Mouse (Mus musculus): Measurements from ENCODE around the gene Yae1d1. TPM values are rescaled to one million over a fixed set of nuclear protein-coding genes. Genes with fewer than 3 reads are reported as not detected.

The Yae1d1 gene
- 84.9 and 94.3 TPM in 2 replicates for polyA plus RNA-seq (2016; fragmentation: Nextera tagmentation; extraction: Ambion mirVana)

GRCm38 (mm10) chr13:17992697-17993514, at the start of gene Yae1d1:
Gene Yae1d1 (minus strand): TSS chr13:17993349.
- under 1% methylated on average over 54 of the region's 54 CpGs for WGBS

GRCm38 (mm10) chr13:18038814-18039213, 45.7 kb upstream of the Yae1d1 start:
- Histone ChIP-seq H3K4me1 (replicated peaks) (no peaks in the 10 kb centered on the region), H3K9me3 (no peaks in the 10 kb centered on the region), H3K27ac (peak overlapping the region; percentile 40; the same call in 1 of the 2 replicates), H3K27me3 (ENCODE audit: insufficient read depth, poor library complexity, severe bottlenecking) (no peaks in the 10 kb centered on the region), H3K36me3 (no peaks in the 10 kb centered on the region), H3K4me3 (no peak overlapping the region)
- no peak for DNase-seq (ENCODE audit: low spot score)
- WGBS = 68% methylated on average over 2 of the region's 2 CpGs

More at GRCm38 (mm10) chr13:17992697-17993514, at the start of gene Yae1d1:
- Histone ChIP-seq H3K4me3 (peak within 1 kb of the TSS; percentile 86), H3K27ac (peak within 1 kb of the TSS; percentile 91), H3K4me1 (replicated peaks) (peaks cover 17% of the 10 kb centered on the region), H3K36me3 (peaks cover 19% of the 10 kb centered on the region), H3K27me3 (ENCODE audit: insufficient read depth, poor library complexity, severe bottlenecking) (no peaks in the 10 kb centered on the region), H3K9me3 (no peaks in the 10 kb centered on the region)
- DNase-seq (ENCODE audit: low spot score) = peak; percentile 95

- 80% methylated on average over 3 of the region's 3 CpGs for WGBS
- DNase-seq (ENCODE audit: low spot score) = no peak
- Histone ChIP-seq H3K4me3 (no peak overlapping the region), H3K9me3 (no peaks in the 10 kb centered on the region), H3K36me3 (no peaks in the 10 kb centered on the region), H3K4me1 (replicated peaks) (no peaks in the 10 kb centered on the region), H3K27ac (no peak overlapping the region), H3K27me3 (ENCODE audit: insufficient read depth, poor library complexity, severe bottlenecking) (no peaks in the 10 kb centered on the region)
Observed at GRCm38 (mm10) chr13:18016604-18017003, 23.5 kb upstream of the Yae1d1 start.

- WGBS = 82% methylated on average over 6 of the region's 6 CpGs
- Histone ChIP-seq H3K27ac (no peak overlapping the region), H3K9me3 (no peaks in the 10 kb centered on the region), H3K27me3 (ENCODE audit: insufficient read depth, poor library complexity, severe bottlenecking) (no peaks in the 10 kb centered on the region), H3K36me3 (no peaks in the 10 kb centered on the region), H3K4me3 (no peak overlapping the region), H3K4me1 (replicated peaks) (no peaks in the 10 kb centered on the region)
- DNase-seq (ENCODE audit: low spot score) = no peak
Observed at GRCm38 (mm10) chr13:18013205-18013604, 20.1 kb upstream of the Yae1d1 start.

- 80% methylated on average over 4 of the region's 4 CpGs for WGBS
- H3K36me3 ChIP-seq = no peaks in the 10 kb centered on the region
Observed at GRCm38 (mm10) chr13:18011055-18011454, 17.9 kb upstream of the Yae1d1 start.

GRCm38 (mm10) chr13:17993515-17993847, 332 bp upstream of the Yae1d1 start:
- no peaks in the 10 kb centered on the region for H3K27me3 ChIP-seq (ENCODE audit: insufficient read depth, poor library complexity, severe bottlenecking)
- peak overlapping the region; percentile 86 for H3K4me3 ChIP-seq
- 40% methylated on average over 7 of the region's 7 CpGs for WGBS
- peaks cover 18% of the 10 kb centered on the region for H3K36me3 ChIP-seq
- H3K9me3 ChIP-seq = no peaks in the 10 kb centered on the region
- peaks cover 20% of the 10 kb centered on the region for H3K4me1 ChIP-seq (replicated peaks)
- H3K27ac ChIP-seq = peak overlapping the region; percentile 91
- no peak for DNase-seq (ENCODE audit: low spot score)

More at GRCm38 (mm10) chr13:18011055-18011454, 17.9 kb upstream of the Yae1d1 start:
- Histone ChIP-seq H3K9me3 (no peaks in the 10 kb centered on the region), H3K4me3 (no peak overlapping the region), H3K27ac (no peak overlapping the region), H3K4me1 (replicated peaks) (no peaks in the 10 kb centered on the region), H3K27me3 (ENCODE audit: insufficient read depth, poor library complexity, severe bottlenecking) (no peaks in the 10 kb centered on the region)
- no peak for DNase-seq (ENCODE audit: low spot score)

GRCm38 (mm10) chr13:17992009-17992408, 1.1 kb downstream of the Yae1d1 start:
- H3K4me3 ChIP-seq = peak overlapping the region; percentile 86
- peaks cover 14% of the 10 kb centered on the region for H3K4me1 ChIP-seq (replicated peaks)
- H3K9me3 ChIP-seq = no peaks in the 10 kb centered on the region
- DNase-seq (ENCODE audit: low spot score) = no peak
- no peaks in the 10 kb centered on the region for H3K27me3 ChIP-seq (ENCODE audit: insufficient read depth, poor library complexity, severe bottlenecking)
- H3K27ac ChIP-seq = no peak overlapping the region
- H3K36me3 ChIP-seq = peaks cover 28% of the 10 kb centered on the region
- 81% methylated on average over 4 of the region's 4 CpGs for WGBS

- Histone ChIP-seq H3K4me1 (replicated peaks) (no peaks in the 10 kb centered on the region), H3K27ac (no peak overlapping the region), H3K27me3 (ENCODE audit: insufficient read depth, poor library complexity, severe bottlenecking) (no peaks in the 10 kb centered on the region), H3K36me3 (peaks cover 65% of the 10 kb centered on the region), H3K9me3 (0 out of 2 replicates have a peak, but pooled peaks cover 3% of the 10 kb centered on the region), H3K4me3 (no peak overlapping the region)
- WGBS = 59% methylated on average over 4 of the region's 4 CpGs
- peak; percentile 30 for DNase-seq (ENCODE audit: low spot score)
Observed at GRCm38 (mm10) chr13:17983194-17983593, 10.0 kb downstream of the Yae1d1 start.

- Histone ChIP-seq H3K9me3 (0 out of 2 replicates have a peak, but pooled peaks cover 3% of the 10 kb centered on the region), H3K4me3 (no peak overlapping the region), H3K36me3 (peaks cover 62% of the 10 kb centered on the region), H3K4me1 (replicated peaks) (no peaks in the 10 kb centered on the region), H3K27me3 (ENCODE audit: insufficient read depth, poor library complexity, severe bottlenecking) (no peaks in the 10 kb centered on the region), H3K27ac (no peak overlapping the region)
- WGBS = 85% methylated on average over 5 of the region's 5 CpGs
- no peak for DNase-seq (ENCODE audit: low spot score)
Observed at GRCm38 (mm10) chr13:17982634-17983033, 10.5 kb downstream of the Yae1d1 start.

GRCm38 (mm10) chr13:17976854-17977739, 16.1 kb downstream of the Yae1d1 start:
- no peak overlapping the region for H3K27ac ChIP-seq
- H3K4me1 ChIP-seq (replicated peaks) = no peaks in the 10 kb centered on the region
- 0 out of 2 replicates have a peak, but pooled peaks cover 3% of the 10 kb centered on the region for H3K9me3 ChIP-seq
- H3K27me3 ChIP-seq (ENCODE audit: insufficient read depth, poor library complexity, severe bottlenecking) = no peaks in the 10 kb centered on the region
- no peak overlapping the region for H3K4me3 ChIP-seq
- WGBS = 85% methylated on average over 8 of the region's 8 CpGs
- peaks cover 6% of the 10 kb centered on the region for H3K36me3 ChIP-seq
- DNase-seq (ENCODE audit: low spot score) = no peak

GRCm38 (mm10) chr13:17975891-17976290, 17.3 kb downstream of the Yae1d1 start:
- 69% methylated on average over 2 of the region's 2 CpGs for WGBS
- no peaks in the 10 kb centered on the region for H3K4me1 ChIP-seq (replicated peaks)
- no peak overlapping the region for H3K27ac ChIP-seq
- no peak overlapping the region for H3K4me3 ChIP-seq
- no peak for DNase-seq (ENCODE audit: low spot score)
- no peaks in the 10 kb centered on the region for H3K36me3 ChIP-seq
- H3K27me3 ChIP-seq (ENCODE audit: insufficient read depth, poor library complexity, severe bottlenecking) = no peaks in the 10 kb centered on the region
- H3K9me3 ChIP-seq = 0 out of 2 replicates have a peak, but pooled peaks cover 3% of the 10 kb centered on the region

GRCm38 (mm10) chr13:17975457-17975856, 17.7 kb downstream of the Yae1d1 start:
- no peaks in the 10 kb centered on the region for H3K27me3 ChIP-seq (ENCODE audit: insufficient read depth, poor library complexity, severe bottlenecking)
- DNase-seq (ENCODE audit: low spot score) = no peak
- WGBS = 92% methylated on average over 1 of the region's 1 CpGs
- H3K9me3 ChIP-seq = 0 out of 2 replicates have a peak, but pooled peaks cover 3% of the 10 kb centered on the region
- no peak overlapping the region for H3K27ac ChIP-seq
- H3K4me3 ChIP-seq = no peak overlapping the region
- H3K36me3 ChIP-seq = no peaks in the 10 kb centered on the region
- no peaks in the 10 kb centered on the region for H3K4me1 ChIP-seq (replicated peaks)
